Mouse (Mus musculus) small intestine, adult 2 months (tissue): ENCODE results near the gene Nog. TPM values are rescaled to one million over a fixed set of nuclear protein-coding genes. Genes with fewer than 3 reads are reported as not detected.
A peak's percentile ranks its signal among the peaks of the same experiment; 100 is the strongest.

Experiments used
- H3K27ac ChIP-seq: fragments of 200-500 bp; 2 replicates; pipeline ENCODE4 v1.5.1; 2012; ENCODE audit warnings: low read depth, low read length, control low read depth, inconsistent platforms; ENCODE audit not compliant: insufficient read depth
- H3K27me3 ChIP-seq: fragments of 200-500 bp; 2 replicates; pipeline ENCODE4 v1.6.1; 2012; ENCODE audit warnings: mild to moderate bottlenecking, moderate library complexity, low read length, inconsistent platforms; ENCODE audit not compliant: control insufficient read depth, insufficient read depth
- H3K36me3 ChIP-seq: fragments of 200-500 bp; 2 replicates; pipeline ENCODE4 v1.6.1; 2012; ENCODE audit warnings: mild to moderate bottlenecking, low read length, control low read depth, inconsistent platforms; ENCODE audit not compliant: control insufficient read depth, insufficient read depth
- H3K4me1 ChIP-seq: fragments of 200-500 bp; 2 replicates; pipeline ENCODE4 v1.6.1; 2012; ENCODE audit warnings: low read length, inconsistent platforms, mixed read lengths; ENCODE audit not compliant: control insufficient read depth, insufficient read depth, insufficient read length
- H3K4me3 ChIP-seq: fragments of 200-500 bp; 2 replicates; pipeline ENCODE4 v1.5.1; 2012; ENCODE audit warnings: low read depth, mild to moderate bottlenecking, control low read depth, inconsistent platforms, low read length, moderate library complexity
- CTCF ChIP-seq: fragments of 200-500 bp; IDR thresholded peaks from 2 replicates; pipeline ENCODE4 v1.5.1; 2012; ENCODE audit warnings: low read depth, mild to moderate bottlenecking, control low read depth, inconsistent platforms, low read length, moderate library complexity, mixed read lengths; ENCODE audit not compliant: insufficient replicate concordance, insufficient read length; ENCODE audit errors: extremely low read depth
- POLR2A ChIP-seq: fragments of 200-500 bp; IDR thresholded peaks from 2 replicates; pipeline ENCODE4 v1.6.1; 2012; ENCODE audit warnings: low read depth, mild to moderate bottlenecking, control low read depth, inconsistent platforms, low read length, moderate library complexity
- WGBS: fragments of 180-500 bp; shearing (Covaris S2); methylation state at CpG from one replicate; pipeline ENCODE4 v1.1.7; 2018; 5-methylcytosine and 5-hydroxymethylcytosine counted together
- polyA plus RNA-seq: library from polyadenylated mRNA; depleted of rRNA; stranded (reverse); fragments of >200 nt; gene quantifications from 2 replicates; pipeline ENCODE4 v1.2.3, GENCODE M21; 2012

Gene Nog
- polyA plus RNA-seq, 1 experiment, result 2.7 TPM

- no peak overlapping the region for H3K4me3 ChIP-seq
- peaks cover 51% of the 10 kb centered on the region for H3K27me3 ChIP-seq
- no peak overlapping the region for H3K27ac ChIP-seq
- H3K4me1 ChIP-seq, result peaks cover 7% of the 10 kb centered on the region
- no peak for TF ChIP-seq POLR2A
- no peak for TF ChIP-seq CTCF
- no peaks in the 10 kb centered on the region for H3K36me3 ChIP-seq
- WGBS, result 8% methylated on average over 26 of the region's 26 CpGs
Measured at GRCm38 (mm10) chr11:89299784-89300775, 2.1 kb downstream of the Nog start.

GRCm38 (mm10) chr11:89299116-89299783 lies 2.9 kb downstream of the Nog start:
- Histone ChIP-seq H3K27ac (no peak overlapping the region), H3K4me1 (peaks cover 7% of the 10 kb centered on the region), H3K36me3 (no peaks in the 10 kb centered on the region), H3K27me3 (peaks cover 51% of the 10 kb centered on the region), H3K4me3 (peak overlapping the region; percentile 30; the same call in 1 of the 2 replicates)
- WGBS, result 2% methylated on average over 34 of the region's 36 CpGs
- no peak for TF ChIP-seq POLR2A
- no peak for TF ChIP-seq CTCF

- Histone ChIP-seq H3K36me3 (no peaks in the 10 kb centered on the region), H3K4me1 (peaks cover 7% of the 10 kb centered on the region), H3K4me3 (peak overlapping the region; percentile 14), H3K27ac (no peak overlapping the region), H3K27me3 (peaks cover 51% of the 10 kb centered on the region)
- no peak for TF ChIP-seq POLR2A
- TF ChIP-seq CTCF, result no peak
- 3% methylated on average over 51 of the region's 51 CpGs for WGBS
Measured at GRCm38 (mm10) chr11:89298285-89299010, 3.7 kb downstream of the Nog start.

- H3K4me1 ChIP-seq, result peaks cover 7% of the 10 kb centered on the region
- TF ChIP-seq CTCF (no peak), POLR2A (no peak)
- WGBS, result 66% methylated on average over 5 of the region's 5 CpGs
- no peak overlapping the region for H3K27ac ChIP-seq
- peaks cover 46% of the 10 kb centered on the region for H3K27me3 ChIP-seq
- no peaks in the 10 kb centered on the region for H3K36me3 ChIP-seq
- no peak overlapping the region for H3K4me3 ChIP-seq
Measured at GRCm38 (mm10) chr11:89297521-89297920, 4.6 kb downstream of the Nog start.

GRCm38 (mm10) chr11:89269809-89270361 lies 32.2 kb downstream of the Nog start:
- 64% methylated on average over 13 of the region's 13 CpGs for WGBS

GRCm38 (mm10) chr11:89267520-89267919 lies 34.6 kb downstream of the Nog start:
- WGBS, result 90% methylated on average over 3 of the region's 3 CpGs
- no peaks in the 10 kb centered on the region for H3K36me3 ChIP-seq
- TF ChIP-seq POLR2A, result no peak
- no peak for TF ChIP-seq CTCF
- no peak overlapping the region for H3K27ac ChIP-seq
- H3K27me3 ChIP-seq, result no peaks in the 10 kb centered on the region
- H3K4me3 ChIP-seq, result no peak overlapping the region
- H3K4me1 ChIP-seq, result no peaks in the 10 kb centered on the region

More at GRCm38 (mm10) chr11:89269809-89270361, 32.2 kb downstream of the Nog start:
- no peaks in the 10 kb centered on the region for H3K4me1 ChIP-seq
- H3K36me3 ChIP-seq, result no peaks in the 10 kb centered on the region
- H3K27me3 ChIP-seq, result no peaks in the 10 kb centered on the region
- H3K4me3 ChIP-seq, result no peak overlapping the region
- no peak overlapping the region for H3K27ac ChIP-seq
- TF ChIP-seq POLR2A, result no peak
- TF ChIP-seq CTCF, result no peak
